Mouse (Mus musculus): ENCODE data around the gene Bsn. TPM values are rescaled to one million over a fixed set of nuclear protein-coding genes. Genes with fewer than 3 reads are reported as not detected.
"Not testable (repeated sequence)": the region's sequence is repeated elsewhere in the genome, so short reads cannot be mapped to it uniquely, and the experiment has no call there.

Gene Bsn
- total and polyA plus RNA-seq, 2 experiments from 2014 or later = 0.03 to 0.42 TPM

DNA sequence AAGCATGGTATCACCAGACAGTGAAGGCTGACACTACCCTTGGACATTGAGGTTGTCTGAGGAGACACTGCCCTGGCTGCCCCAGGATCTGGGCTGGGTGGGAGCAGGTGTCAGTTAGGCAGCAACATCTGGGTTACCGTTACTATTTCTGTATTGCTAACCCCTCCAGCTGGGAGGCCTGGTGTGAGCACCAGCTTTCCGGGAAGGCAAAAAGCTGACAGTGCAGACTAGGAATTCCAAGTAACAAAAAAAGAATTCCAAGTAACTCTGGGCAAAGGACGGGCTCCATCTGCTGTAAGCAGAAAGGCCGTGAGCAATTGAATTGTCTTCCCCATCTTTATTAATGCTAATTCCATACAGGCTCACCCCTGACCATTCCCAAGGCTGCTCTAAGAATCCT is 8.4 kb upstream of the Bsn start:
- no peak overlapping the region for H3K4me3 ChIP-seq (ENCODE audit: low read depth, low read length)
- H3K4me1 ChIP-seq (ENCODE audit: control insufficient read depth, insufficient read depth) = no peaks in the 10 kb centered on the region
- ATAC-seq (ENCODE audit: insufficient read depth, low read depth) (no peak), DNase-seq (ENCODE audit: low spot score) (no peak)
- H3K27ac ChIP-seq (ENCODE audit: low read depth) = no peak overlapping the region
- no peak overlapping the region for H3K9ac ChIP-seq (replicated peaks; ENCODE audit: low read depth, low read length)
- no peaks in the 10 kb centered on the region for H3K9me3 ChIP-seq (replicated peaks; ENCODE audit: control insufficient read depth, low read length)
- no peak overlapping the region for H3K4me2 ChIP-seq (ENCODE audit: low read depth, low read length)
- 35% methylated on average over 4 of the region's 4 CpGs for WGBS
- no peaks in the 10 kb centered on the region for H3K36me3 ChIP-seq (replicated peaks; ENCODE audit: control insufficient read depth, insufficient read depth, low read length)
- no peak for TF ChIP-seq CTCF (IDR thresholded peaks at IDR 0.05; ENCODE audit: low read depth)
- no peak for TF ChIP-seq EP300 (IDR thresholded peaks at IDR 0.05; ENCODE audit: low read depth)
- H3K27me3 ChIP-seq (ENCODE audit: control insufficient read depth, insufficient read depth, low read length) = no peaks in the 10 kb centered on the region

DNA sequence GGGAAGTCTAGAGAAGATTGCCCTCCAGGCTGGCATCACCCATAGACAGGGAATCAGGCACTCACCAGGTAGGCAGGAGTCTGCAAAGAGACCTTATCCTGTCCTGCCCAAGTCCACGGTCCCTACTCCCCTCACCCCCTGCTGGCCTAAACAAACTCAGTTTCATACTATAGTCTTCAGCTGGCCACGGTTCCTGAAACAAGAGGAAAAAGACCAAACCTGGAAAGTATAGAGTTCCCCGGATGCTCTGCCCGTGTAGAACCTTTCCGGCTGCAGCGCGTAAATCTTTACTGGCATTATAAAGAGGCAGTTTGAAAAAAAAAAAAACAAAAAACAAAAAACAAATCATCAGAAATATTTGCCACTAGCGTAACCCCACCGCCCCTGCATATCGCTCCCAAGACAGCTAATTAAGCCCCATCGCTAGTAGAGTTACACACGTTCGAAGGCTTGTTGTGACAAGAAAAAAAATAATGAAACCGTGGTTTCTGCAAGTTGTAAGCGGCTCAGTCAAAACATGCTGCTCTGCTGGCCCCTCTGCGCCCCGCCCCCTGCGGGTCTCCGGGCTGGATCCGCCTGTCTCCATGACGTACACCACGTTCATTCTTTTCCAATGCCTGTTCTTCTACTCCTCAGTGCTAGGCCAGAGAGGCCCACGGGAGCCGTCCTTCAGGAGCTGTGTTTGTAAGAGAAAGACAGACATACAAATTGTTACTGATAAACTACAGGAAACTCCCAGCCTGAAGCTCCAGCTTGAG is 6.9 kb upstream of the Bsn start:
- no peaks in the 10 kb centered on the region for H3K36me3 ChIP-seq (replicated peaks; ENCODE audit: control insufficient read depth, insufficient read depth, low read length)
- H3K4me2 ChIP-seq (ENCODE audit: low read depth, low read length) = peak overlapping the region; percentile 30
- TF ChIP-seq CTCF (IDR thresholded peaks at IDR 0.05; ENCODE audit: low read depth) (no peak), EP300 (IDR thresholded peaks at IDR 0.05; ENCODE audit: low read depth) (no peak)
- WGBS = 36% methylated on average over 24 of the region's 24 CpGs
- no peak overlapping the region for H3K4me3 ChIP-seq (ENCODE audit: low read depth, low read length)
- no peaks in the 10 kb centered on the region for H3K9me3 ChIP-seq (replicated peaks; ENCODE audit: control insufficient read depth, low read length)
- DNase-seq (ENCODE audit: low spot score) (no peak), ATAC-seq (ENCODE audit: insufficient read depth, low read depth) (no peak)
- H3K27me3 ChIP-seq (ENCODE audit: control insufficient read depth, insufficient read depth, low read length) = no peaks in the 10 kb centered on the region
- no peak overlapping the region for H3K9ac ChIP-seq (replicated peaks; ENCODE audit: low read depth, low read length)
- H3K27ac ChIP-seq (ENCODE audit: low read depth) = no peak overlapping the region
- H3K4me1 ChIP-seq (ENCODE audit: control insufficient read depth, insufficient read depth) = no peaks in the 10 kb centered on the region

GRCm38 (mm10) chr9:108196222-108196621 is 6.0 kb upstream of the Bsn start:
- 58% methylated on average over 6 of the region's 6 CpGs for WGBS
- DNase-seq (ENCODE audit: low spot score); H3K9ac ChIP-seq (replicated peaks; ENCODE audit: low read depth, low read length); H3K4me1 ChIP-seq (ENCODE audit: control insufficient read depth, insufficient read depth); H3K36me3 ChIP-seq (replicated peaks; ENCODE audit: control insufficient read depth, insufficient read depth, low read length); H3K27ac ChIP-seq (ENCODE audit: low read depth); H3K4me3 ChIP-seq (ENCODE audit: low read depth, low read length); H3K9me3 ChIP-seq (replicated peaks; ENCODE audit: control insufficient read depth, low read length); H3K27me3 ChIP-seq (ENCODE audit: control insufficient read depth, insufficient read depth, low read length); H3K4me2 ChIP-seq (ENCODE audit: low read depth, low read length); ATAC-seq (ENCODE audit: insufficient read depth, low read depth): not testable (repeated sequence)

- TF ChIP-seq EP300 (IDR thresholded peaks at IDR 0.05; ENCODE audit: low read depth) = no peak
- no peak for TF ChIP-seq CTCF (IDR thresholded peaks at IDR 0.05; ENCODE audit: low read depth)
- Histone ChIP-seq H3K9ac (replicated peaks; ENCODE audit: low read depth, low read length) (no peak overlapping the region), H3K36me3 (replicated peaks; ENCODE audit: control insufficient read depth, insufficient read depth, low read length) (no peaks in the 10 kb centered on the region), H3K27ac (ENCODE audit: low read depth) (no peak overlapping the region), H3K4me3 (ENCODE audit: low read depth, low read length) (peak overlapping the region; percentile 57; the same call in 1 of the 2 replicates), H3K27me3 (ENCODE audit: control insufficient read depth, insufficient read depth, low read length) (peaks cover 37% of the 10 kb centered on the region), H3K4me2 (ENCODE audit: low read depth, low read length) (0 out of 2 replicates have a peak overlapping the region, but pooled peaks have one; percentile 96), H3K4me1 (ENCODE audit: control insufficient read depth, insufficient read depth) (no peaks in the 10 kb centered on the region), H3K9me3 (replicated peaks; ENCODE audit: control insufficient read depth, low read length) (no peaks in the 10 kb centered on the region)
- ATAC-seq (ENCODE audit: insufficient read depth, low read depth) (no peak), DNase-seq (ENCODE audit: low spot score) (no peak)
- WGBS = 42% methylated on average over 5 of the region's 5 CpGs
These were observed 747 bp downstream of the Bsn start for GRCm38 (mm10) chr9:108189488-108189786.

GRCm38 (mm10) chr9:108189023-108189422 is 1.2 kb downstream of the Bsn start:
- no peak for TF ChIP-seq CTCF (IDR thresholded peaks at IDR 0.05; ENCODE audit: low read depth)
- no peak for TF ChIP-seq EP300 (IDR thresholded peaks at IDR 0.05; ENCODE audit: low read depth)
- Histone ChIP-seq H3K9ac (replicated peaks; ENCODE audit: low read depth, low read length) (no peak overlapping the region), H3K9me3 (replicated peaks; ENCODE audit: control insufficient read depth, low read length) (no peaks in the 10 kb centered on the region), H3K4me3 (ENCODE audit: low read depth, low read length) (no peak overlapping the region), H3K4me1 (ENCODE audit: control insufficient read depth, insufficient read depth) (no peaks in the 10 kb centered on the region), H3K4me2 (ENCODE audit: low read depth, low read length) (no peak overlapping the region), H3K27me3 (ENCODE audit: control insufficient read depth, insufficient read depth, low read length) (peaks cover 37% of the 10 kb centered on the region), H3K36me3 (replicated peaks; ENCODE audit: control insufficient read depth, insufficient read depth, low read length) (no peaks in the 10 kb centered on the region), H3K27ac (ENCODE audit: low read depth) (no peak overlapping the region)
- no peak for DNase-seq (ENCODE audit: low spot score)
- ATAC-seq (ENCODE audit: insufficient read depth, low read depth) = no peak
- WGBS = 76% methylated on average over 7 of the region's 7 CpGs

- H3K4me2 ChIP-seq (ENCODE audit: low read depth, low read length) = no peak overlapping the region
- WGBS = 72% methylated on average over 8 of the region's 8 CpGs
- no peak overlapping the region for H3K27ac ChIP-seq (ENCODE audit: low read depth)
- H3K9ac ChIP-seq (replicated peaks; ENCODE audit: low read depth, low read length) = no peak overlapping the region
- H3K27me3 ChIP-seq (ENCODE audit: control insufficient read depth, insufficient read depth, low read length) = peaks cover 37% of the 10 kb centered on the region
- no peaks in the 10 kb centered on the region for H3K36me3 ChIP-seq (replicated peaks; ENCODE audit: control insufficient read depth, insufficient read depth, low read length)
- ATAC-seq (ENCODE audit: insufficient read depth, low read depth) (no peak), DNase-seq (ENCODE audit: low spot score) (no peak)
- TF ChIP-seq CTCF (IDR thresholded peaks at IDR 0.05; ENCODE audit: low read depth) = no peak
- no peak for TF ChIP-seq EP300 (IDR thresholded peaks at IDR 0.05; ENCODE audit: low read depth)
- H3K4me3 ChIP-seq (ENCODE audit: low read depth, low read length) = no peak overlapping the region
- no peaks in the 10 kb centered on the region for H3K9me3 ChIP-seq (replicated peaks; ENCODE audit: control insufficient read depth, low read length)
- H3K4me1 ChIP-seq (ENCODE audit: control insufficient read depth, insufficient read depth) = no peaks in the 10 kb centered on the region
These were observed 1.7 kb downstream of the Bsn start for GRCm38 (mm10) chr9:108188511-108188910.
